Mouse (Mus musculus) hindbrain, embryonic 12.5 days (tissue): ENCODE measurements around the gene Parn. TPM values are rescaled to one million over a fixed set of nuclear protein-coding genes. Genes with fewer than 3 reads are reported as not detected.
"Not testable (repeated sequence)": the region's sequence is repeated elsewhere in the genome, so short reads cannot be mapped to it uniquely, and the experiment has no call there.

Experiments used
- ATAC-seq: fragments of 200-750 bp; cut with Nextera tagmentation; 2 replicates; pipeline ENCODE4 v1.8.0; 2017; ENCODE audit warnings: moderate TSS enrichment; ENCODE audit not compliant: low FRiP score
- H3K27ac ChIP-seq: fragments of 300-500 bp; sonication (generic); 2 replicates; pipeline ENCODE4 v1.5.1; 2016; ENCODE audit warnings: mild to moderate bottlenecking
- H3K27me3 ChIP-seq: fragments of 300-500 bp; sonication (generic); 2 replicates; pipeline ENCODE4 v1.6.1; 2016; ENCODE audit warnings: mild to moderate bottlenecking
- H3K36me3 ChIP-seq: fragments of 300-500 bp; sonication (generic); 2 replicates; pipeline ENCODE4 v1.6.1; 2016; ENCODE audit warnings: mild to moderate bottlenecking
- H3K4me1 ChIP-seq: fragments of 300-500 bp; sonication (generic); 2 replicates; pipeline ENCODE4 v1.6.1; 2016
- H3K4me2 ChIP-seq: fragments of 300-500 bp; sonication (generic); replicated peaks from 2 replicates; pipeline ENCODE4 v1.6.1; 2016; ENCODE audit warnings: mild to moderate bottlenecking
- H3K4me3 ChIP-seq: fragments of 300-500 bp; sonication (generic); 2 replicates; pipeline ENCODE4 v1.5.1; 2016; ENCODE audit warnings: mild to moderate bottlenecking
- H3K9ac ChIP-seq: fragments of 300-500 bp; sonication (generic); 2 replicates; pipeline ENCODE4 v1.6.1; 2016; ENCODE audit warnings: mild to moderate bottlenecking, moderate library complexity
- H3K9me3 ChIP-seq: fragments of 300-500 bp; sonication (generic); replicated peaks from 2 replicates; pipeline ENCODE4 v1.6.1; 2016; ENCODE audit warnings: mild to moderate bottlenecking
- WGBS: fragments of 180-500 bp; shearing (Covaris S2); methylation state at CpG from one replicate; pipeline ENCODE4 v1.1.7; 2016; 5-methylcytosine and 5-hydroxymethylcytosine counted together
- polyA plus RNA-seq: library from polyadenylated mRNA; unstranded; fragments of >200 nt; fragmentation: Nextera tagmentation; extraction: Ambion mirVana; gene quantifications from 2 replicates; pipeline ENCODE4 v1.2.1, GENCODE M21; 2016

Parn gene
- polyA plus RNA-seq, 1 experiment from 2014 or later = 44.0 TPM

GRCm38 (mm10) chr16:13669282-13669681 lies 1.3 kb upstream of the Parn start:
- H3K4me1 ChIP-seq = peaks cover 18% of the 10 kb centered on the region
- no peaks in the 10 kb centered on the region for H3K9me3 ChIP-seq
- 89% methylated on average over 1 of the region's 1 CpGs for WGBS
- H3K4me3 ChIP-seq = no peak overlapping the region
- no peaks in the 10 kb centered on the region for H3K27me3 ChIP-seq
- peaks cover 7% of the 10 kb centered on the region for H3K36me3 ChIP-seq
- H3K4me2 ChIP-seq = no peak overlapping the region
- H3K27ac ChIP-seq = no peak overlapping the region
- no peak for ATAC-seq
- H3K9ac ChIP-seq = no peak overlapping the region

- no peak overlapping the region for H3K9ac ChIP-seq
- H3K27ac ChIP-seq = no peak overlapping the region
- peak overlapping the region; percentile 63 for H3K4me3 ChIP-seq
- ATAC-seq = no peak
- 81% methylated on average over 10 of the region's 10 CpGs for WGBS
- H3K4me1 ChIP-seq = peaks cover 18% of the 10 kb centered on the region
- no peaks in the 10 kb centered on the region for H3K27me3 ChIP-seq
- H3K36me3 ChIP-seq = peaks cover 9% of the 10 kb centered on the region
- no peaks in the 10 kb centered on the region for H3K9me3 ChIP-seq
- H3K4me2 ChIP-seq = peak overlapping the region; percentile 81
These were observed 585 bp upstream of the Parn start for GRCm38 (mm10) chr16:13668402-13669108.

- Histone ChIP-seq H3K9ac (no peak overlapping the region), H3K27ac (no peak overlapping the region), H3K36me3 (peaks cover 53% of the 10 kb centered on the region), H3K4me2 (no peak overlapping the region), H3K4me1 (no peaks in the 10 kb centered on the region), H3K9me3 (no peaks in the 10 kb centered on the region), H3K27me3 (no peaks in the 10 kb centered on the region), H3K4me3 (no peak overlapping the region)
- no peak for ATAC-seq
- 95% methylated on average over 9 of the region's 9 CpGs for WGBS
These were observed 7.2 kb downstream of the Parn start for GRCm38 (mm10) chr16:13660736-13661135.

GRCm38 (mm10) chr16:13658886-13659285 lies 9.1 kb downstream of the Parn start:
- Histone ChIP-seq H3K36me3 (peaks cover 63% of the 10 kb centered on the region), H3K27me3 (no peaks in the 10 kb centered on the region), H3K4me3 (no peak overlapping the region), H3K4me2 (no peak overlapping the region), H3K27ac (no peak overlapping the region), H3K9ac (no peak overlapping the region), H3K9me3 (no peaks in the 10 kb centered on the region), H3K4me1 (no peaks in the 10 kb centered on the region)
- 88% methylated on average over 3 of the region's 3 CpGs for WGBS
- no peak for ATAC-seq

- peaks cover 51% of the 10 kb centered on the region for H3K36me3 ChIP-seq
- no peak overlapping the region for H3K4me3 ChIP-seq
- WGBS = 95% methylated on average over 4 of the region's 4 CpGs
- no peak overlapping the region for H3K27ac ChIP-seq
- no peak overlapping the region for H3K9ac ChIP-seq
- ATAC-seq = no peak
- H3K4me2 ChIP-seq = no peak overlapping the region
- no peaks in the 10 kb centered on the region for H3K27me3 ChIP-seq
- no peaks in the 10 kb centered on the region for H3K4me1 ChIP-seq
- no peaks in the 10 kb centered on the region for H3K9me3 ChIP-seq
These were observed 22.0 kb downstream of the Parn start for GRCm38 (mm10) chr16:13645930-13646329.

- no peak overlapping the region for H3K4me2 ChIP-seq
- no peaks in the 10 kb centered on the region for H3K27me3 ChIP-seq
- no peaks in the 10 kb centered on the region for H3K4me1 ChIP-seq
- no peak overlapping the region for H3K4me3 ChIP-seq
- no peaks in the 10 kb centered on the region for H3K9me3 ChIP-seq
- ATAC-seq = no peak
- H3K9ac ChIP-seq = no peak overlapping the region
- peaks cover 38% of the 10 kb centered on the region for H3K36me3 ChIP-seq
- no peak overlapping the region for H3K27ac ChIP-seq
- WGBS = 91% methylated on average over 3 of the region's 3 CpGs
These were observed 23.5 kb downstream of the Parn start for GRCm38 (mm10) chr16:13644474-13644873.

GRCm38 (mm10) chr16:13640064-13640463 lies 27.9 kb downstream of the Parn start:
- Histone ChIP-seq H3K27me3 (no peaks in the 10 kb centered on the region), H3K9ac (no peak overlapping the region), H3K27ac (no peak overlapping the region), H3K4me1 (no peaks in the 10 kb centered on the region), H3K9me3 (no peaks in the 10 kb centered on the region), H3K36me3 (peaks cover 31% of the 10 kb centered on the region), H3K4me2 (no peak overlapping the region), H3K4me3 (no peak overlapping the region)
- WGBS = 74% methylated on average over 7 of the region's 7 CpGs
- ATAC-seq = no peak

GRCm38 (mm10) chr16:13639508-13639907 lies 28.5 kb downstream of the Parn start:
- H3K27me3 ChIP-seq = no peaks in the 10 kb centered on the region
- peaks cover 33% of the 10 kb centered on the region for H3K36me3 ChIP-seq
- ATAC-seq = no peak
- no peak overlapping the region for H3K4me2 ChIP-seq
- 83% methylated on average over 5 of the region's 5 CpGs for WGBS
- no peak overlapping the region for H3K4me3 ChIP-seq
- H3K9me3 ChIP-seq = no peaks in the 10 kb centered on the region
- H3K4me1 ChIP-seq = no peaks in the 10 kb centered on the region
- no peak overlapping the region for H3K27ac ChIP-seq
- no peak overlapping the region for H3K9ac ChIP-seq

- ATAC-seq, H3K9ac ChIP-seq, H3K27me3 ChIP-seq, H3K4me2 ChIP-seq, H3K4me3 ChIP-seq, H3K4me1 ChIP-seq, H3K9me3 ChIP-seq, H3K27ac ChIP-seq: not testable (repeated sequence)
- H3K36me3 ChIP-seq = peaks cover 36% of the 10 kb centered on the region
- WGBS = 38% methylated on average over 2 of the region's 2 CpGs
These were observed 29.8 kb downstream of the Parn start for GRCm38 (mm10) chr16:13638198-13638597.

GRCm38 (mm10) chr16:13628345-13628744 lies 39.6 kb downstream of the Parn start:
- peaks cover 53% of the 10 kb centered on the region for H3K36me3 ChIP-seq

GRCm38 (mm10) chr16:13621745-13622507 lies 46.0 kb downstream of the Parn start:
- H3K4me1 ChIP-seq = no peaks in the 10 kb centered on the region
- H3K27ac ChIP-seq = no peak overlapping the region
- no peak overlapping the region for H3K4me3 ChIP-seq
- H3K9me3 ChIP-seq = no peaks in the 10 kb centered on the region
- ATAC-seq = no peak
- no peak overlapping the region for H3K4me2 ChIP-seq
- 90% methylated on average over 3 of the region's 3 CpGs for WGBS
- peaks cover 29% of the 10 kb centered on the region for H3K36me3 ChIP-seq
- H3K9ac ChIP-seq = no peak overlapping the region
- H3K27me3 ChIP-seq = no peaks in the 10 kb centered on the region

More at GRCm38 (mm10) chr16:13628345-13628744, 39.6 kb downstream of the Parn start:
- no peak overlapping the region for H3K4me2 ChIP-seq
- H3K9ac ChIP-seq = no peak overlapping the region
- H3K4me1 ChIP-seq = no peaks in the 10 kb centered on the region
- no peaks in the 10 kb centered on the region for H3K9me3 ChIP-seq
- H3K27me3 ChIP-seq = no peaks in the 10 kb centered on the region
- H3K4me3 ChIP-seq = no peak overlapping the region
- H3K27ac ChIP-seq = no peak overlapping the region
- WGBS = 49% methylated on average over 5 of the region's 5 CpGs
- ATAC-seq = no peak

GRCm38 (mm10) chr16:13620194-13620593 lies 47.8 kb downstream of the Parn start:
- no peak overlapping the region for H3K27ac ChIP-seq
- no peaks in the 10 kb centered on the region for H3K27me3 ChIP-seq
- WGBS = 95% methylated on average over 3 of the region's 3 CpGs
- H3K9me3 ChIP-seq = no peaks in the 10 kb centered on the region
- no peak overlapping the region for H3K4me2 ChIP-seq
- H3K4me3 ChIP-seq = no peak overlapping the region
- ATAC-seq = no peak
- H3K9ac ChIP-seq = no peak overlapping the region
- H3K4me1 ChIP-seq = no peaks in the 10 kb centered on the region
- H3K36me3 ChIP-seq = peaks cover 20% of the 10 kb centered on the region; the same call in 1 of the 2 replicates
